Mouse (Mus musculus): ENCODE measurements around the gene Tradd. TPM values are rescaled to one million over a fixed set of nuclear protein-coding genes. Genes with fewer than 3 reads are reported as not detected.

Gene Tradd
- polyA plus RNA-seq (2016; fragmentation: Nextera tagmentation; extraction: Ambion mirVana), result 11.4 and 12.1 TPM in 2 replicates

DNA sequence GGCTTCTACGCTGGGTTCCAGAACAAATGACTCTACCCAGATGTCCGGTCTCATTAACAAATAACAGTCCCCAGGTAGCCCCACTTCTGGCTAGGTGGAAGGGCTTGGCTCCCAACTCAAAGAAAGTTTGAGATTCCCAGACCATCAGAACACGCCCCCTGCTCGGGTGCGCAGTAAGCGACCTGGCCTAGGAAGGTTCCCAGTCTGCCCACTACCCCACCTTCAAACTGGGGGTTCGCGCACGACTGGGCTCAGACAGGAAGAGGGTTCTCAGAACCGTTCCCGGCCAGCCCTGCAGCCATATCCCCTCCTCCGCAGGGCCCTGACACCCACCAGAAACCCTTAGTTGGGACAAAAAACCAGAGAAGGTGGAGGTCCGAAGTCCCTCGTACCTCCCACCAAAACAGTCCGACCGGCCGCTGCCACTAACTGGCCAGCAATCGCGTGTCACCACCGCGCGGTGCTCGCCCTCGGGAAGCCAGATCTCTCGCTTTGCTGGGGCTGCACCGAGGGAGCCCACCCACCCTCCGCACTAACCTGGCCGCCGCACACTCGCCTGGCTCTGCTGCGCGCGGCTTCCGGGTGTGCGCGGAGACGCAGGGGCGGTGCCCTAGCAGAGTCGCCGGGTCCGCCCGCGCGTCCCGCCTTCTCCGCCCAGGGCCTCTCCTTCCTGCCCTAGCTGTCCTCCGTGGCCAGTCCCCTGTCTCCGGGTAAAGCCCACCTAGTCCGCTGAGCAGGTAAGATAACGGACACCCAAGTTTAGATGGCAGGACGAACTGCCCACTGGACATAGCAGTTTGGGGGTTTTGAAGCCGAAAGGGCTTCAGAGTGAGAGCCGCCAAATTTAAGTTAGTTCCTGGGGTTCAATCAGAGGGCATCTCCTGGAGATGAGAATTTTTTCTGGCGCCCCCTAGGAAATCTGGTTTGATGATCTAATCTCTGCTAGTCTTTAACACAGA lies at the start of gene Tradd, which contains the start of gene Fbxl8:
Gene Tradd, minus strand, starts transcription at position 586 of the 959 bp plus-strand sequence.
Gene Fbxl8, plus strand, starts transcription at position 625 of the 959 bp plus-strand sequence.
- Histone ChIP-seq H3K4me1 (peaks cover 49% of the 10 kb centered on the region), H3K36me3 (no peaks in the 10 kb centered on the region), H3K4me3 (peak within 1 kb of the TSS; percentile 71), H3K27me3 (ENCODE audit: low read depth, poor library complexity, severe bottlenecking) (peaks cover 100% of the 10 kb centered on the region), H3K9me3 (replicated peaks) (0 out of 2 replicates have a peak, but pooled peaks cover 2% of the 10 kb centered on the region), H3K27ac (peak within 1 kb of the TSS; percentile 59; the same call in 1 of the 2 replicates)
- WGBS, result under 1% methylated on average over 54 of the region's 54 CpGs
- peak; percentile 81 for DNase-seq (ENCODE audit: low spot score)

DNA sequence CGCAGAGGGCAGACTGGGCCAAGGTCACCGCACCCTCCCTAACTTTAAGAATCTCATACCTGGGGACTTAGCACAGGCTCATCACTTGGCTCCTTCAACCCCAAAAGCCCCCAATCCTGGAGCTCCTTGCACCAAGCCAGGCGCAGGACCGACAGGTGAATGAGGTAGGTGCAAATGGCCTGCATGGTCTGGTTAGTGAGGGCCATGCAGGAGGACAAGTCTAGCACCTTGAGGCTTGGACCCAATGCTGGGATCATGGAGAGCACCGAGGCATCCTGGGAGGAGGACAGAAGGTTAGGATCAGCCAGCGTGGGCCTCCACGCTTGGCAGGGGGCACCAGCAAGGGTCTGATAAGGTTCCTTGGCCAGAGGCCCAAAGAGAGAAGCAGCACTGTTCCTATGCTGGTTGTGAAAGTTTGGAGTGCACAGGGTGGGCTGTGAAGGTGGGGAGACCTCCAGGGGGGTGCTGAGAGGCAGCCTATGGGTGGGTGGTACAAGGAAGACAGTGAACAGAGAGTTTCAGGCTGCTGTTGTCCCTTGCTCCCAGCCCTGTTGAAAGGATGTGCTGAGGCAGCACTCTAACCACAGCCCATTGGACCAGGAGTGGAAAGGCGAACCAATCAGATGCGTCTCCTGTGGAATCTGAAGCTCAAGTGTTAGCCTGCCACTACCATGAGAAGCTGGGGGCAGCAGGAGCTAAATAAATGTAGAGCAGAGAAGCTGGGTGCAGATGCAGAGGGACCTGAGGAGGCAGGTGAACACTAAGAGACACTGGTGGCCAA lies 49.4 kb upstream of the Tradd start:
- no peaks in the 10 kb centered on the region for H3K9me3 ChIP-seq (replicated peaks)
- 78% methylated on average over 9 of the region's 9 CpGs for WGBS
- no peak overlapping the region for H3K4me3 ChIP-seq
- DNase-seq (ENCODE audit: low spot score), result no peak
- H3K4me1 ChIP-seq, result no peaks in the 10 kb centered on the region
- H3K36me3 ChIP-seq, result peaks cover 94% of the 10 kb centered on the region
- H3K27me3 ChIP-seq (ENCODE audit: low read depth, poor library complexity, severe bottlenecking), result no peaks in the 10 kb centered on the region
- H3K27ac ChIP-seq, result no peak overlapping the region

DNA sequence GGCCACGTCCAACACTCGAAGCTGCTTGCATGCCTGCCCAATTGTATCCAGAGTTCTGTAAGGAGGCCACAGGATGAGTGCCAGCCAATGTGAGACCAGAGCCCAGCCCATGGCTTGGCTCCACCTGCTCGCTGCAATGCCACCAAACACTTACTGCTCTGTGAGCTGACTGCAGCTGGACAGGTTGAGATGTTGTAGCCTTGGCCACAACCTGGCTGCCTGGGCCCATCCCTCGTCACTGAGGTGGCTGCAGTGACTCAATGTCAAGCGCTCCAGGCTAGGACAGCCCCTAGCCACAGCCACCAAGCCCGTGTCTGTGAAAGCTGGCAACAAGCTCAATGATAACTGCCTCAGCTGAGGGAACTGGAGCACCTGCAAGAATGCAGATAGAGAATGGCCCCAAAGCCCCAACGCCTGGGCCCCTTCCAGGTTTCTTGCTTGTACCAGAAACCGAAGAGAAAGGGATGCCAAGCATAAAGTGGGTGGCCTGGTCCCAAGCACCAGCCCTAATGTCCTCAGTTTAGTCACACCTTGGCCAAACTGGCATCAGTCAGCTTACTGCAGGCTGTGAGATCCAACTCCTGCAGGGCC lies 48.6 kb upstream of the Tradd start:
- Histone ChIP-seq H3K27me3 (ENCODE audit: low read depth, poor library complexity, severe bottlenecking) (no peaks in the 10 kb centered on the region), H3K36me3 (peaks cover 95% of the 10 kb centered on the region), H3K4me3 (no peak overlapping the region), H3K27ac (no peak overlapping the region), H3K9me3 (replicated peaks) (no peaks in the 10 kb centered on the region), H3K4me1 (no peaks in the 10 kb centered on the region)
- DNase-seq (ENCODE audit: low spot score), result no peak
- WGBS, result 88% methylated on average over 8 of the region's 8 CpGs

DNA sequence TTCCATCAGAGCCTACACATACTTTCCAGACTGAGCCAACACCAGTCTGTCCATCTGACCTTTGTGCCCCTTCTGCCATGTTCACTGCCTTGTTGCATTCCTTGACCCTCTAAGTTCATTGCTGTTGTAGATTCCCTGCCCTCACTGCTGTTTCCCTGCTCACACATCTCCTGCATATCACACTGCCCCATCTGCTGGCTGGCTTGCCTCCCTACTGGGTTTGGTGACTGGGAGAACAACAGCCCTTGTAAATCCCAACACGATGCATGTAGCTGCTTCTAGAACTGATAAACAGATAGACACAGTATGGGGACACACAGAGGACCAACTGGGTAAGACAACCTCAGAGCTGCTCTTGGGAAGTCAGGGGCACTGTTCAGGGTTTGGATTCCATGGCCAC lies 47.3 kb upstream of the Tradd start:
- Histone ChIP-seq H3K36me3 (peaks cover 98% of the 10 kb centered on the region), H3K27me3 (ENCODE audit: low read depth, poor library complexity, severe bottlenecking) (no peaks in the 10 kb centered on the region)
- no peak for DNase-seq (ENCODE audit: low spot score)

DNA sequence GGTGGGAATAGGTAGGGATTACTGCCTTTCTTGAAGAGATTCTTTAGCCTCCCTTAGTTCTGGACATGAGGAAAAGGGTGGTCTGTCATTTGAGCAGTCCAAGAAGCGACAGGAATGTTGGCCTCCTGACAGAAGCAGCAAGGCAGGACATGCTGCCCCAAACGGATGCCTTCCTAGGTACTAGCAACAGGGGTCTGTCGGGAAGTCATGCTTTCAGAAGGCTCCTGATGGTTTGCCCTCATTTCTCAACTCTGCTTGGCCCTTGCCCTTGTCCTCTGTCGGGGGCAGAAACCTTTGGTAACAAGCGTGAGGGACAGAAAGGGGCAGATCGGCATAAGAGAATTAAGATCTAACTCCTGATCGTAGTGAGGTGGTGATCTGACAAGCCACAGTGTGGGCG lies 45.7 kb upstream of the Tradd start:
- Histone ChIP-seq H3K27me3 (ENCODE audit: low read depth, poor library complexity, severe bottlenecking) (no peaks in the 10 kb centered on the region), H3K9me3 (replicated peaks) (no peaks in the 10 kb centered on the region), H3K4me1 (peaks cover 16% of the 10 kb centered on the region), H3K4me3 (no peak overlapping the region), H3K27ac (no peak overlapping the region), H3K36me3 (peaks cover 86% of the 10 kb centered on the region)
- WGBS, result 83% methylated on average over 8 of the region's 8 CpGs
- no peak for DNase-seq (ENCODE audit: low spot score)

More for the DNA sequence above, 47.3 kb upstream of the Tradd start:
- H3K4me1 ChIP-seq, result no peaks in the 10 kb centered on the region
- H3K4me3 ChIP-seq, result no peak overlapping the region
- 80% methylated on average over 1 of the region's 1 CpGs for WGBS
- H3K27ac ChIP-seq, result no peak overlapping the region
- no peaks in the 10 kb centered on the region for H3K9me3 ChIP-seq (replicated peaks)

DNA sequence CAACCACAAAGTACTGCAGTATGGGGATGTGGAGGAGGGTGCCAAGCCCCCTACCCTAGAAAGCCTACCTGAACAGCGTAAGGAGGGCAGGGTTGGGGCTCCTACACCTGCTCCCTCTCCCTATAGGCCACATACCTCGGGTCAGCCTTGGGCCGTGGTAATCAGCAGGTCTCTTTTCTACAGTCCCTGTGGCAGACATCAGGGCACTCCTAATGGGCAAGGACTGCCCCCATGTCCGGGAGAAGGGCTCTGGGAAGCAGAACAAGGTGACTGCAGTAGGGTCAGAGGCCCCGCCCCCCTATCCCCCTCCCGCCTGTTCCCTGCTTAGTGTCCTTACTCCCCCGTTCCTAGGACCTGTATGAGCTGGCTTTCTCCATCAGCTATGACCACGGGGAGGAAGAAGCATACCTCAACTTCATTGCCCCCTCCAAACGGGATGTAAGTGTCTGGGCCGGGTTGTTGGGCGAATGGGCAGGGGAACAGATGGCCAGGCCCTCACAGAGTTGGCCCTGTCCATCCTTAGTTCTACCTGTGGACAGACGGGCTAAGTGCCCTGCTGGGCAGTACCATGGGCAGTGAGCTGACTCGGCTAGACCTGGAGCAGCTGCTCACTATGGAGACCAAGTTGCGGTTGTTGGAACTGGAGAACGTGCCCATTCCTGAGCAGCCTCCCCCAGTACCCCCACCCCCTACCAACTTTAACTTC lies 44.9 kb upstream of the Tradd start:
- 83% methylated on average over 15 of the region's 15 CpGs for WGBS
- Histone ChIP-seq H3K36me3 (peaks cover 85% of the 10 kb centered on the region), H3K27ac (no peak overlapping the region), H3K4me1 (peaks cover 22% of the 10 kb centered on the region), H3K9me3 (replicated peaks) (no peaks in the 10 kb centered on the region), H3K4me3 (no peak overlapping the region), H3K27me3 (ENCODE audit: low read depth, poor library complexity, severe bottlenecking) (no peaks in the 10 kb centered on the region)
- no peak for DNase-seq (ENCODE audit: low spot score)

DNA sequence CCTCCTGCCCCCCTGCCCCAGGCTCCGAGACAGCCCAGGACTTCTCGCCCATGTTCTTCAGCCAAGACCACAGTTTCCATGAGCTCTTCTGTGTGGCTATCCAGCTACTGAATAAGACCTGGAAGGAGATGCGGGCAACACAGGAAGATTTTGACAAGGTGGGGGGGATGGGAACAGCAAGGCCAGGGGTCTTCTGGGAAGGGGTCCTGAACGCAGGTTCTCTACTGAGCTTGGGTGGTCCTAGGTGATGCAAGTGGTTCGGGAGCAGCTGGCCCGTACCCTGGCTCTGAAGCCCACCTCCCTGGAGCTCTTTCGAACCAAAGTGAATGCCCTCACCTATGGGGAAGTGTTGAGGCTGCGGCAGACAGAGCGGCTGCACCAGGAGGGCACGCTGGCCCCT lies 44.0 kb upstream of the Tradd start:
- no peak overlapping the region for H3K4me3 ChIP-seq
- peaks cover 85% of the 10 kb centered on the region for H3K36me3 ChIP-seq
- no peak for DNase-seq (ENCODE audit: low spot score)
- H3K4me1 ChIP-seq, result peaks cover 23% of the 10 kb centered on the region
- H3K9me3 ChIP-seq (replicated peaks), result no peaks in the 10 kb centered on the region
- no peak overlapping the region for H3K27ac ChIP-seq
- WGBS, result 94% methylated on average over 10 of the region's 10 CpGs
- H3K27me3 ChIP-seq (ENCODE audit: low read depth, poor library complexity, severe bottlenecking), result no peaks in the 10 kb centered on the region

DNA sequence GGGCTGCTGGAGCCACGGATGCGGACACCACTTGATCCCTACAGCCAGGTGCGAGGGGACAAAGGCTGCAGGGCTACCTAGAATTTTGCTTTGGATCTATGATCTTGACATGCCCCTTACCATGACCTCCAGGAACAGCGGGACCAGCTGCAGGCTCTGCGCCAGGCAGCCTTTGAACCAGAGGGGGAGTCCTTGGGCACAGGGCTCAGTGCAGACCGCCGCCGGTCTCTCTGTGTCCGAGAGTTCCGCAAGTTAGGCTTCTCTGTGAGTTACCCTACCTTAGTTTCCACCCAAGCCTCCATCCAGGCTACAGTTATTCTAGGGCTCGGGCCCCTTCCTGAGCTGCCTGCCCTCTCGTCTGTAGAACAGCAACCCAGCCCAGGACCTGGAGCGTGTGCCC lies 43.3 kb upstream of the Tradd start:
- H3K27ac ChIP-seq, result no peak overlapping the region
- no peaks in the 10 kb centered on the region for H3K9me3 ChIP-seq (replicated peaks)
- DNase-seq (ENCODE audit: low spot score), result no peak
- no peak overlapping the region for H3K4me3 ChIP-seq
- no peaks in the 10 kb centered on the region for H3K27me3 ChIP-seq (ENCODE audit: low read depth, poor library complexity, severe bottlenecking)
- WGBS, result 96% methylated on average over 13 of the region's 13 CpGs
- peaks cover 85% of the 10 kb centered on the region for H3K36me3 ChIP-seq
- peaks cover 23% of the 10 kb centered on the region for H3K4me1 ChIP-seq

DNA sequence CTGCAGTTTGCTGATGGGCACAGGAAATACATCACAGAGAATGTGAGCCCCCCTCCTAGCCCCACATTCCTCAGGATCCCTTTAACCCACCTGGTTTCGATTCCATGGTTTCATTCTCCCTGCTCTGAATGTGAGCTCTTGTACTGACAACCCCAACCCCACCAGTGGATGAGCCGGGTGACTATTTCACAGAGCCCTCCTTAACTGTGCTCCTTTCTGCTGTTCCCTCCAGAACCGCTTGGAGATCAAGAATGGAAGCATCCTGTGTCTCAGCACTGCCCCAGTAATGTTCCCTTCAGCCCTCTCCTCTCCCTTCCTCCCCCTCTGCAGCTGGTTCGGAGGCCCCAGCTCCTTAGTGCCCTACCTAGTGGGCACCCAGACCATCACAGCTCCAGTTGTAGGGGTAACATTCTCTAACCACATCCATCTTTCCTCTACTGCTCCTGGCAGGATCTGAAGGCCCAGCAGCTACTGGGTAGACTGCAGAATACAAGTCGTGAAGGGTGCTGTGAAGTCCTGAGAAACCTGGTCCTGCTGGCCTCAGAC lies 41.8 kb upstream of the Tradd start:
- H3K27ac ChIP-seq, result peak overlapping the region; percentile 75
- DNase-seq (ENCODE audit: low spot score), result no peak
- H3K4me1 ChIP-seq, result peaks cover 23% of the 10 kb centered on the region
- no peaks in the 10 kb centered on the region for H3K9me3 ChIP-seq (replicated peaks)
- peak overlapping the region; percentile 47 for H3K4me3 ChIP-seq
- WGBS, result 48% methylated on average over 5 of the region's 5 CpGs
- H3K36me3 ChIP-seq, result peaks cover 85% of the 10 kb centered on the region
- H3K27me3 ChIP-seq (ENCODE audit: low read depth, poor library complexity, severe bottlenecking), result no peaks in the 10 kb centered on the region

DNA sequence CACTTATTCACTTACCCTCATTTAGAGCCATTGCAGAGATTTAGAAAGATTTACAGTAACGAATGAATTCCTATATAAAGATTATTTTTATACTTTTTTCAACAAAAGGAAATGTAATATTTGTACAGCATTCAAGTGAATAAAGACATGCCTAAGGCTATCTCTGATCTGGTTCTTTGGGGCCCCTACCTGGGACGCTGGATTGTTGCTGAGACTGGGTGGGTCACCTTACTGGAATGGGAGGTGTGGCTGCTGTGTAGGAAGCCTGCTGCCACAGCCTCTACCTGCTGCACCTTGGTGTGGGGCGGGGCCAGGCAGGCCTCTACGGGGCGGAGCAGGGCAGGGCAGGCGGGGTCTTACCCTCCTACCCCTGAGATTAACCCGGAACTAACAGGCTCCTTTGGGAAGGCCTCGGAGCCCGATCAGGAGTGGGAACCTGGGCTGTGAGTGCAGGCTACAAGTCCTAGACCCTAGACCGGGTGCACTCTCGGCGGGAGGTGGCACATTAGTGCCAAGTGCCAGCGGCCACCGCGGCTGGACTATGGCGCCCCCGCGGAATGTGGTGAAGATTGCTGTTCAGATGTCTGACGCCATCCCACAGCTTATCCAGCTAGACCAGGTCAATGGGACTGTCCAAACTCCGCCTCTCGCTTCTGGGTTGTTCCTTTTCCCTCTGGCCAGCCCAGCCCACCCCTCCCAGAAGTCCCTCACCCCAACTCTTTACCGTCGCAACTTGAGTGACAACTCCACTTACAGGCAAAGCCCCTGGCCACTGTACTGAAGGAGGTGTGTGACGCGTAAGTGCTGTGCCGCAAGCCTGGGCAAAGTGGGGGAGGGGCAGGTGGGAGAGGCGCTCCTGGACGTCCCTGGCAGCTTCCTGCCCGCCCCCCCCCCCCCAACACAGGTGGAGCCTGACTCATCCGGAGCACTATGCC lies 41.1 kb upstream of the Tradd start, which contains the start of gene Elmo3:
Gene Elmo3, plus strand, starts transcription at position 391 of the 935 bp plus-strand sequence.
- peak; percentile 70 for DNase-seq (ENCODE audit: low spot score)
- H3K4me3 ChIP-seq, result peak within 1 kb of the TSS; percentile 47
- H3K27ac ChIP-seq, result peak within 1 kb of the TSS; percentile 75
- 5% methylated on average over 30 of the region's 30 CpGs for WGBS
- peaks cover 23% of the 10 kb centered on the region for H3K4me1 ChIP-seq
- no peaks in the 10 kb centered on the region for H3K27me3 ChIP-seq (ENCODE audit: low read depth, poor library complexity, severe bottlenecking)
- no peaks in the 10 kb centered on the region for H3K9me3 ChIP-seq (replicated peaks)
- H3K36me3 ChIP-seq, result peaks cover 86% of the 10 kb centered on the region
